19 mouse cellular contexts compared by ENCODE assay signal in the genomic region with DNA sequence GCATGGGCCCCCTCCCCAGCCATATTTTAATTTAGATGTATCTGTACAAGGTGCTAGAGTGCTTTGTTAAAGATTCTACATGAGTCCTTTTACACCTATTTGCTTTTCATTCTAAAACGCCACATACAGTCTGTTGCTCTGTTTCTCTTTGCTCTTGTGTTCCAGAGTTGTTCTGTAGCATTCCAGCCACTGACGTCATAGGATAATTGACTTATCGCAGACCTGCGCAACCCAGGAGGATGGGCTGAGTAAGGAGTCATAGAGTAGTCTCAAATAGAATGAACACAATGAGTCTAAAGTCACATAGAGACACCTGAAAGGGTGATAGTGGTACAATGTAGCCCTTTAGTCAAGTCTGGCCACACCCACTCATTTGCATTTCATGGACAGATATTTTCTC. TPM values are rescaled to one million over a fixed set of nuclear protein-coding genes. Genes with fewer than 3 reads are reported as not detected.
"Had no signal": no experiment of that assay in that cellular context is flagged by ENCODE, and none has a peak within 500 bp of the region (broad histone marks: within the 10 kb centered on the region; RNA-seq: fewer than 3 reads in every experiment).

No protein-coding gene starts in this region.

- H3K4me3 ChIP-seq: layer of hippocampus, adult 2 months; liver, embryonic 13.5 days; midbrain, embryonic 12.5 days; midbrain, embryonic 15.5 days; neural tube, embryonic 12.5 days; neural tube, embryonic 15.5 days had no signal

- ATAC-seq: midbrain, embryonic 15.5 days had no signal

- H3K9me3 ChIP-seq: liver, embryonic 13.5 days; midbrain, embryonic 12.5 days; midbrain, embryonic 15.5 days; neural tube, embryonic 12.5 days; neural tube, embryonic 15.5 days had no signal

- H3K27me3 ChIP-seq: liver, embryonic 13.5 days; midbrain, embryonic 12.5 days; midbrain, embryonic 15.5 days; neural tube, embryonic 12.5 days; neural tube, embryonic 15.5 days had no signal

- H3K9ac ChIP-seq: liver, embryonic 13.5 days; midbrain, embryonic 12.5 days; midbrain, embryonic 15.5 days; neural tube, embryonic 12.5 days; neural tube, embryonic 15.5 days had no signal

- H3K27ac ChIP-seq: layer of hippocampus, adult 2 months; liver, embryonic 13.5 days; macrophage; midbrain, embryonic 12.5 days; midbrain, embryonic 15.5 days; neural tube, embryonic 12.5 days; neural tube, embryonic 15.5 days; stomach, postnatal 0 days had no signal

- DNase-seq: kidney, adult 9 months; kidney, postnatal 14 days; kidney, postnatal 4 days; layer of hippocampus, adult 9-11 months; liver, embryonic 13.5 days; lung, adult 2 months; right cerebral cortex, adult 18-20 months; right cerebral cortex, postnatal 14 days; right cerebral cortex, postnatal 4 days; thymus, adult 2 months; thymus, postnatal 25 days had no signal

- H3K4me2 ChIP-seq: liver, embryonic 13.5 days; midbrain, embryonic 12.5 days; midbrain, embryonic 15.5 days; neural tube, embryonic 12.5 days; neural tube, embryonic 15.5 days had no signal

- H3K4me1 ChIP-seq: liver, embryonic 13.5 days; midbrain, embryonic 12.5 days; midbrain, embryonic 15.5 days; neural tube, embryonic 12.5 days; neural tube, embryonic 15.5 days had no signal

- H3K36me3 ChIP-seq: liver, embryonic 13.5 days; midbrain, embryonic 12.5 days; midbrain, embryonic 15.5 days; neural tube, embryonic 12.5 days; neural tube, embryonic 15.5 days had no signal

RNA-seq across cellular contexts. Expression of a gene that starts 28.8 kb away (rescaled TPM):
- total RNA-seq: megakaryocyte, adult 5-6 weeks had no signal
- polyA plus RNA-seq: macrophage had no signal
